Mouse (Mus musculus) brain, embryonic 18.5 days (tissue): ENCODE measurements around the gene Pigh.

ENCODE experiments used
- DNase-seq: peaks from one replicate; pipeline ENCODE4 v3.0.0-alpha.2; 2012; ENCODE audit warnings: low read depth, low spot score

Gene Pigh

GRCm38 (mm10) chr12:79067526-79067925, 21.9 kb downstream of the Pigh start:
- no peak for DNase-seq

- no peak for DNase-seq
These were observed 23.0 kb downstream of the Pigh start for GRCm38 (mm10) chr12:79066431-79066830.

- no peak for DNase-seq
These were observed 25.0 kb downstream of the Pigh start for GRCm38 (mm10) chr12:79064451-79064850.

- no peak for DNase-seq
These were observed 28.4 kb downstream of the Pigh start for GRCm38 (mm10) chr12:79060766-79061652.

- no peak for DNase-seq
These were observed 29.3 kb downstream of the Pigh start for GRCm38 (mm10) chr12:79060134-79060533.

GRCm38 (mm10) chr12:79059573-79059972, 29.9 kb downstream of the Pigh start:
- DNase-seq, result no peak

- no peak for DNase-seq
These were observed 34.2 kb downstream of the Pigh start for GRCm38 (mm10) chr12:79055276-79055675.

GRCm38 (mm10) chr12:79052073-79052472, 37.4 kb downstream of the Pigh start:
- DNase-seq, result no peak

GRCm38 (mm10) chr12:79050545-79051212, 38.8 kb downstream of the Pigh start:
- DNase-seq, result no peak

GRCm38 (mm10) chr12:79049807-79050206, 39.6 kb downstream of the Pigh start:
- no peak for DNase-seq

GRCm38 (mm10) chr12:79048898-79049297, 40.6 kb downstream of the Pigh start:
- DNase-seq, result no peak

- no peak for DNase-seq
These were observed 42.2 kb downstream of the Pigh start for GRCm38 (mm10) chr12:79047203-79047602.

GRCm38 (mm10) chr12:79046171-79046570, 43.3 kb downstream of the Pigh start:
- no peak for DNase-seq

- no peak for DNase-seq
These were observed 44.8 kb downstream of the Pigh start for GRCm38 (mm10) chr12:79044668-79045067.

- DNase-seq, result no peak
These were observed 48.0 kb downstream of the Pigh start for GRCm38 (mm10) chr12:79041436-79041835.

- no peak for DNase-seq
These were observed 49.1 kb downstream of the Pigh start for GRCm38 (mm10) chr12:79040201-79040827.

- DNase-seq, result no peak
These were observed 49.7 kb downstream of the Pigh start for GRCm38 (mm10) chr12:79039708-79040107.

GRCm38 (mm10) chr12:79035349-79035748, 54.1 kb downstream of the Pigh start:
- DNase-seq, result no peak

GRCm38 (mm10) chr12:79034331-79034730, 55.1 kb downstream of the Pigh start:
- no peak for DNase-seq
